Mouse (Mus musculus) liver, embryonic 14.5 days (tissue): ENCODE data around the gene Ifit1.
"Not testable (repeated sequence)": the region's sequence is repeated elsewhere in the genome, so short reads cannot be mapped to it uniquely, and the experiment has no call there.

ENCODE experiments used
- CTCF ChIP-seq: IDR thresholded peaks from 2 replicates; pipeline ENCODE4 v1.5.1; 2016; ENCODE audit warnings: antibody characterized with exemption, low read depth, control low read depth
- EP300 ChIP-seq: IDR thresholded peaks from 2 replicates; pipeline ENCODE4 v1.6.1; 2016; ENCODE audit warnings: antibody characterized with exemption, low read depth

GRCm38 (mm10) chr19:34594523-34594922, 46.1 kb upstream of the Ifit1 start:
- not testable (repeated sequence) for TF ChIP-seq CTCF, EP300
